Comparison of ENCODE assay signal across 10 mouse cellular contexts in genomic region chr19:44750051-44751041, GRCm38 (mm10). TPM values are rescaled to one million over a fixed set of nuclear protein-coding genes. Genes with fewer than 3 reads are reported as not detected.
DNase-seq lines count a peak whose midpoint lies in the region; ATAC-seq lines count a peak whose summit lies in the region.
"Had no signal": no experiment of that assay in that cellular context is flagged by ENCODE, and none has a peak within 500 bp of the region (broad histone marks: within the 10 kb centered on the region; RNA-seq: fewer than 3 reads in every experiment).

No protein-coding gene starts in this region.

- H3K4me1 ChIP-seq in embryonic facial prominence, embryonic 10.5 days, result peaks cover 46% of the 10 kb centered on the region
- H3K4me1 ChIP-seq in intestine, embryonic 15.5 days (replicated peaks), result peaks cover 16% of the 10 kb centered on the region
- H3K4me1 ChIP-seq in liver, embryonic 15.5 days (replicated peaks), result no peaks in the 10 kb centered on the region; the same call in 1 of the 2 replicates

- no peaks in the 10 kb centered on the region for H3K9me3 ChIP-seq in embryonic facial prominence, embryonic 10.5 days
- no peaks in the 10 kb centered on the region for H3K9me3 ChIP-seq in intestine, embryonic 15.5 days
- H3K9me3 ChIP-seq in liver, embryonic 15.5 days (replicated peaks), result no peaks in the 10 kb centered on the region
- H3K9me3 ChIP-seq: G1E had no signal

- H3K27me3 ChIP-seq in embryonic facial prominence, embryonic 10.5 days (replicated peaks; ENCODE audit: low read depth, poor library complexity, severe bottlenecking), result peaks cover 100% of the 10 kb centered on the region
- H3K27me3 ChIP-seq in intestine, embryonic 15.5 days (replicated peaks), result peaks cover 97% of the 10 kb centered on the region
- peaks cover 100% of the 10 kb centered on the region for H3K27me3 ChIP-seq in liver, embryonic 15.5 days

- peak; percentile 90 for DNase-seq in heart, adult 11 months
- DNase-seq in heart, adult 9 months (ENCODE audit: low spot score in 2 of 2), result no peak
- DNase-seq in embryonic facial prominence, embryonic 10.5 days (ENCODE audit: low spot score), result peak; percentile 73
- no peak for DNase-seq in urinary bladder, postnatal 10 days (ENCODE audit: low spot score)
- no peak for DNase-seq in adrenal gland, adult 8-10 months
- DNase-seq in spleen, adult 12 weeks (ENCODE audit: low spot score), result no peak

- peak overlapping the region; percentile 54 for H3K27ac ChIP-seq in embryonic facial prominence, embryonic 10.5 days (replicated peaks)
- H3K27ac ChIP-seq in intestine, embryonic 15.5 days, result no peak overlapping the region
- no peak overlapping the region for H3K27ac ChIP-seq in liver, embryonic 15.5 days (replicated peaks)
- H3K27ac ChIP-seq: macrophage had no signal

- H3K4me3 ChIP-seq in embryonic facial prominence, embryonic 10.5 days, result peak overlapping the region; percentile 42
- H3K4me3 ChIP-seq in intestine, embryonic 15.5 days (replicated peaks), result peak overlapping the region; percentile 24
- peak overlapping the region; percentile 32 for H3K4me3 ChIP-seq in liver, embryonic 15.5 days (replicated peaks)

- ATAC-seq in intestine, embryonic 15.5 days, result peak; percentile 97
- ATAC-seq in liver, embryonic 15.5 days (ENCODE audit: insufficient read depth), result peak; percentile 83

- no peaks in the 10 kb centered on the region for H3K36me3 ChIP-seq in embryonic facial prominence, embryonic 10.5 days (replicated peaks)
- H3K36me3 ChIP-seq in intestine, embryonic 15.5 days, result no peaks in the 10 kb centered on the region
- H3K36me3 ChIP-seq in liver, embryonic 15.5 days (replicated peaks), result no peaks in the 10 kb centered on the region
- H3K36me3 ChIP-seq: G1E had no signal

- H3K4me2 ChIP-seq in intestine, embryonic 15.5 days (replicated peaks), result peak overlapping the region; percentile 57
- H3K4me2 ChIP-seq in liver, embryonic 15.5 days, result peak overlapping the region; percentile 55

- under 1% methylated on average over 42 of the region's 42 CpGs for WGBS in embryonic facial prominence, embryonic 10.5 days
- WGBS in intestine, embryonic 15.5 days, result under 1% methylated on average over 42 of the region's 42 CpGs
- WGBS in liver, embryonic 15.5 days (ENCODE audit: insufficient replicate concordance), result under 1% methylated on average over 41 of the region's 42 CpGs

- no peak overlapping the region for H3K9ac ChIP-seq in intestine, embryonic 15.5 days
- no peak overlapping the region for H3K9ac ChIP-seq in liver, embryonic 15.5 days

RNA-seq across cellular contexts. Expression of gene Pax2, which starts 5.5 kb away (rescaled TPM):
- polyA plus RNA-seq in embryonic facial prominence, embryonic 10.5 days (2016; fragmentation: Nextera tagmentation; extraction: Ambion mirVana), result 1.00 and 1.8 TPM in 2 replicates
- 0.04 and 0.11 TPM in 2 replicates for polyA plus RNA-seq in intestine, embryonic 15.5 days (2015; fragmentation: Nextera tagmentation; extraction: Ambion mirVana)
- not detected in 2 replicates for polyA plus RNA-seq in liver, embryonic 15.5 days (2015; fragmentation: Nextera tagmentation; extraction: Ambion mirVana)
- total RNA-seq in adrenal gland, adult 8-10 months (2022), result not detected
- polyA plus RNA-seq: G1E, macrophage had no signal

Comparison
In these comparisons a context has a peak if more than half of its experiments do, and no peak if none do; other contexts are left out.
1. DNase-seq: peak in heart, adult 11 months (single experiment) and embryonic facial prominence, embryonic 10.5 days (single experiment); none in heart, adult 9 months (0 of 2), urinary bladder, postnatal 10 days (single experiment), adrenal gland, adult 8-10 months (single experiment) and spleen, adult 12 weeks (single experiment).
2. Peak in every context shown above with its lines, with median percentiles within 50 percentile points of each other: H3K4me3 ChIP-seq.